Mouse (Mus musculus) WW6 (cell line): ENCODE measurements around the gene Etfdh.

ENCODE experiments used
- DNase-seq: peaks from one replicate; pipeline ENCODE4 v3.0.0-alpha.2; 2013; ENCODE audit warnings: low read depth, low spot score

Etfdh gene

DNA sequence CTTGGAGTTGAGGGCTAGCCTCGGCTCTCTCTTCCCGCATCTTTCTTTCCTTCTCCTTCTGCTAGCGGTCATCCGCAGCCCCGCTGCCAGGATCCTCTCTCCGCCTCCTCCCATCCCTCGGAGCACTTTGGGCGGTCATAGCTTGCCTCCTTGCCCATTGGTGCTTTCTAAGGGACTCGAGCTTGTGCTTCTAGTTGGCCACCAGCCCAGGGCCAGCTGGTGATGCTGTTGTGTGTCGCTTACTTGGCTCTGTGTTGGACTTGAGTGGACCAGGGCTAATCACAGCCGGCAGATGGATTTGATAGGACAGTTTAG lies at the start of gene Etfdh:
Gene Etfdh (minus strand): TSS at position 85 of the 315 bp plus-strand sequence.
- DNase-seq: no peak

DNA sequence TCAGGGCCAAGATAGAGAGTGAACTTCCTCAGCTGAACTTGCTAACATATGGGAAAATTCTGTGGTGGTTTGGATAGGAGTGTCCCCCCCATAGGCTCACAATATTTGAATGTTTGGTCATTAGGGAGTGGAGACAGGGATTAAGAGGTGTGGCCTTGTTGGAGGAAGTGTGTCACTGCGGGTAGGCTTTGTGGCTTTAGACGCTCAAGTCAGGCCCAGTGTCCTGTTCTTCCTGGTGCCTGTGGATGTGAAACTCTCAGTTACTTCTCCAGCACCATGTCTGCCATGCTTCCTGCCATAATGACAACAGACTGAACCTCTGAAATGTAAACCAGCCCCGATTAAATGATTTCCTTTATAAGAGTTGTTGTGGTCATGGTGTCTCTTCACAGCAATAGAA lies 47.1 kb upstream of the Etfdh start:
- DNase-seq: no peak

GRCm38 (mm10) chr3:79674641-79675040 lies 45.3 kb upstream of the Etfdh start:
- no peak for DNase-seq

GRCm38 (mm10) chr3:79673082-79673481 lies 43.8 kb upstream of the Etfdh start:
- peak; percentile 16 for DNase-seq

DNA sequence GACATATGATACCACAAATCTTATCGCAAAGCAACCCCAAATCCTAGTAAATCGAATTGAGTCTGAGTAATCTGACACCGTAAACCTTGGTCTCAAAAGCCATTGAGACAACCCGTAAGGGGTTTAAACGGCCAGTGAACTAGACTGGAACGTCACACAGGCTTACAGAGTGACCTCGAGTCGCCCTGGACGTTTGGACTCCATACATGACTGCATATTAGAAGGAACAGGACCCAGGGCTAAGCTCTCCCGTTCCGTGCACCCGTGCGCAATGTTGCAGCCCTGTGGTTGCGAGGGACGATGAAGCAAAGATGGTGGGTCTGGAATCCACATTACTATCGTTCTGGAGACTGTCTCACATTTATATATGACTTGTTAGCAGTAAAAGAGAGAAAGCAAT lies 42.9 kb upstream of the Etfdh start:
- DNase-seq: no peak

DNA sequence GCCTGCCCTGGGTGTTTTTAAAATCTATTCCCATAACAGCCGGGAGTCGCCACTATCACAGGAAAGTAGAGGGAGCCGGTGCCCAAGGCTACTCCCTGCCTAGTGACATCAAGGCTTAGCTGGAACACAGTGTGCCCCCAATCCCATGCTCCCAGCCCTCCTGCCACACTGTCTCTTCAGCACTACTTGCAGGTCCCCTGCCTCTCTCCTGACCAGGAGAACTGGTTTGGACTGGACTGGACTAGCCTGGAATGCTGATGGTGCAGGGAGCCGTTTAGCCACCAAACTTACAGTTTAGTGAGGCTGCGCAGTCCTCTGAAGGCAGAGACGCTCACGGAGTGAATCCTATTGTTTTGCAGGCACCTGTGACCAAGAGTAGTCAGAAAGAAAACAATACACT lies 41.3 kb upstream of the Etfdh start:
- no peak for DNase-seq

GRCm38 (mm10) chr3:79664787-79665408 lies 35.6 kb upstream of the Etfdh start:
- DNase-seq: peak; percentile 28

DNA sequence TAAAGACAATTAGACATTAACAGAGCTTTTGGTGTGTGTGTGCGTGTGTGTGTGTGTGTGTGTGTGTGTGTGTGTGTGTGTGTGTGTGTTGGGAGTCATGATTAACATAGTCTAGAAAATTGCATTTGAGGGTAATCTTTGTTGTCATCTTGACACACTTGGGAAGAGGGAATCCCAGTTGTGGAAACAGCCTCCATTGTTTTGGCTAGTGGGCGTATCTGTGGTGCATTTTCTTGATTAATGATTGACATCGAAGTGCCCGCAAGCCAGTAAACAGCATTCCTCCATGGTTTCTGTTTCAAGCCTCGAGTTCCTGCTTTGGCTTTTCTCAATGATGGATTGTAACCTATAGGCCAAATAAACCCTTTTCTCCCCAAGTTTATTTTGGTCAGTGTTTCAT lies 27.4 kb upstream of the Etfdh start:
- DNase-seq: no peak

DNA sequence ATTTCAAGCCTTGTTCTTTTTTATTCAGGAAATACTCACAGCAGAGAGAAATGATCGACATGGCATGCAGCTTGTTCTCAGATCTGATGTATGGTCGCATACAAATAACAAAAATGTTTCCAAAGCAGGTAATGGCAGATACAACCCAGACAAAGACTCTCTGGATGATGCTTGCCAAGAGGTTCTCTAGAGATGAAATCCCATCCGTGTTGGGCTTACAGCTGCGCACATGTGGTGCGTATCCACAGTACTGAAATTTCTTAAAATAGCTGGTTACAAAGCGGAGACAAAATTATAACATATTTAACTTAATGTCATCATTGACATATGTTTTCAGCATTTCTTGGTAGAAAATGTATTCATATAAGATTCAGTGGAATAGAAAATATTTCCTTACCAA lies 22.8 kb upstream of the Etfdh start:
- no peak for DNase-seq

DNA sequence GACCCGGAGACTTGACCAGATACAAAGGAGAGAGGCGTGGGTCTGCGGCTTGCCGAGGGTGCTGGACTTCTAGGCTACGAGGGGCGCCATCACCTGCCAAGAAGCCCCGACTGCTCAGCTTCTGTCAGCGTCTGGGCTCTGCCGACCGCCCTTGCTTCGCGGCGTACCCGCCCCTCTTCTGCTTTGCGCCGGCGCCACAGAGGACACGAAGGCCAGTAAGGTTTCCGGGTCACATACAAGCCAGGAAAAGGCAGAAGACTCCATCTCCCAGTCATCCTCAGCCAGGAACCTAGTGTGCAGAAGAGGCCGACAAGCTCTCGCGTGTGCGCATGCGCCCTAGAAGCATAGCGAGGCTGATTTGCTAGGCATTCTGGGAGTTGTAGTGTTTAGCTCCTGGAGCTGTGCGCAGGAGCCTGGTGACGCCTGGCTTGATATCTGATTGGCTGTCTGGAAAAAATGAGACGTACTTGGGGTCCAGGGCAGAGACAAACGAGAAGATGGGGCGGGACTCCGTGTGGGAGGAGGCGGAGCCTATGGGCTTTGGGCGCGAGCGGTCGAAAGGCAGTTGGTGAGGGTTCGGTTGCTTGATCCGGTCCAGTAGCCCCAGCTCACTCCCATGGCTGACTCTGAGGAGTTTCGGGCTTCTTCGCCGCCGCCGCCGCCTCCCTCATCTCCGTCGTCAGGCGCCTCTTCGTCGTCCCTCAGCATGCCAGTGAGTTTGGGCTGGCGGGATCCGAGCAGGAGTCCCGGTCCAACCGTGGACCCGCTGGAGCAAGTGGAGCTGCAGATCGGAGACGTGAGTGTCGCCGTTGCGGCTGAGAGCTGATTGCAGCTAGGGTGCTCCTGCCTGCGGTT lies 512 bp downstream of the Etfdh start, which contains the start of gene 4930579G24Rik:
Gene 4930579G24Rik (plus strand): TSS at position 519 of the 855 bp plus-strand sequence.
- DNase-seq: peak; percentile 98

DNA sequence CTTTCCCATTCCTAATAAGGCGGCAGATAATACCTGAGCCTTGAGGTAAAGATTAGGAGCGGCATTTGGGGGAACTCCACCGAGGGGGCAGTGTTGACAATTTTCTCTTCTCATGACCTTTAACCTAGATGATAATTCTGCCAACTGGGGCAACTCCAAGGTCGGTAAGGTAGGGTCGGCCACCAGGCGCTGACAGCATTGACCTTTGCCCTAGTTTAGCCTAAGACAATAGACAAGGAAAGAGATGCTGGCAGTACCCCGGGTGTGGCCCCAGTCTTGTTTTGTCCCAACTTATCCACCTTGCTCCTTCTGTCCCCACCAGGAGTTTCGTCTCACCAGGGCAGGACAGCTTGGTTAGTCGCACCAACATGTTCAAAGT lies 1.1 kb downstream of the Etfdh start:
- DNase-seq: no peak

DNA sequence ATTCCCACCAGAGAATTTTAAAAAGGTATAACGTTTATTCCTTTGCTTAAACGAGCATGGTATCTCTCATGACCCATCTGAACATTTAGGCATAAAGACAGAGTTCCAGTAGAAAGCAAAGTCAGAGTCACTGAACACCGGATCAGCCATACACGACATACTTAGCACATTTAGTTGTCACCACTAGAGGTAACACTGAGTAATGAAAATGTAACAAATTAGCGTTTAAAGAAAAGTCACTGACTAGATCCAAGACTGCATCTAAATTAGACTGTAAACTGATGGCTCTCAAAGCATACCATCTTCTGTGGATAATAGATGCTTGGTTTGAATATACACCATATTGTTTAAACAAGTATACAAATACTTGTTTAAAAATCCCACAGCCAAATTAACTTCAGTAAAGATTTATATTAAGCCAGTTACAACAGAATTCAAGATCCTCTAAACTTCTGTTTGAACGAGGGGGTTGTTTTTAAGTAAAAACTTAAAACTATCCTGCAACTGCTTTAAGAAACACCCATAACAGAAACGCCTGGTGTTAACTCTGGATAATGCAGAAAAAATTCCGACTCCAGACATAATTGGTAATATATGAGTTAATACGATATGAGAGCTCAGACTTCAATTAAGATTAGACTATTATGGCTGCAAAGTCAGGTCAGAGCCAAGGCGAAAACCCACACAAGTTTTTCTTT lies 1.7 kb downstream of the Etfdh start:
- no peak for DNase-seq

- no peak for DNase-seq
Measured at GRCm38 (mm10) chr3:79609886-79610285, 19.4 kb downstream of the Etfdh start.

- no peak for DNase-seq
Measured at GRCm38 (mm10) chr3:79595468-79595867, 33.8 kb downstream of the Etfdh start.

DNA sequence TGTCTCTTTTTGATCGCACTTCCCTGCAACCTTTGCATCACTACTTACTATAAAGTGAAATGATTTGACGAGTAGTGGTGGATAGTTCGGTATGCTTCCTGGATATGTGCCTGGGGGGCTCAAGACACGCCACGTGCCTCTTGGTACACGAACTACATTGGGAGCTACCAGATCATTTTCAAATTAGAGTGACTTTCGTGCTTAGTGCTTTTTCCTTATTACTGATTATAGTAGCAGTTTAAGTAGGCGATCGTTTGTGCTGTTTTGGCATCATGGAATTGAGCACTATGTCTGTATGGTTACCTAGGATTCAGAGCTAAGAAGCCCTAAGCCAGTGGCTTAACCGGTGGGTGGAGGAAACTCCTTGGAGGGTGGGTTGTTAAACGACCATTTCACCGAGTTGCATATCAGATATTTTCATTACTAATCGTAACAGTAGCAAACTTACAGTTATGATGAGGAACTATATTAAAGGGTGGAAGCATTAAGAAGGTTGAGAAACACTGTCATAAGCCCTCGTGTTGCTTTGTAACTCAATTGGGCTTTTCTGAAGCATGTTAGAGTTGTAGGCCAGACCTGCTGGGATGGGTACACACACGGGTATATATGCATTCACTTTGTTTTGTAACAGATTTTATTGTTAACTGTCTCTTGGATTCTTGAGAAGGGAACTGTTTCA lies 37.4 kb downstream of the Etfdh start:
- no peak for DNase-seq

- DNase-seq: peak; percentile 61
Measured at GRCm38 (mm10) chr3:79590863-79591792, 38.2 kb downstream of the Etfdh start, which contains the start of gene Ppid. TSS of gene Ppid (plus strand) at chr3:79591342.

- no peak for DNase-seq
Measured at GRCm38 (mm10) chr3:79589671-79590070, 39.6 kb downstream of the Etfdh start.

GRCm38 (mm10) chr3:79586804-79587203 lies 42.5 kb downstream of the Etfdh start:
- DNase-seq: peak; percentile 79

DNA sequence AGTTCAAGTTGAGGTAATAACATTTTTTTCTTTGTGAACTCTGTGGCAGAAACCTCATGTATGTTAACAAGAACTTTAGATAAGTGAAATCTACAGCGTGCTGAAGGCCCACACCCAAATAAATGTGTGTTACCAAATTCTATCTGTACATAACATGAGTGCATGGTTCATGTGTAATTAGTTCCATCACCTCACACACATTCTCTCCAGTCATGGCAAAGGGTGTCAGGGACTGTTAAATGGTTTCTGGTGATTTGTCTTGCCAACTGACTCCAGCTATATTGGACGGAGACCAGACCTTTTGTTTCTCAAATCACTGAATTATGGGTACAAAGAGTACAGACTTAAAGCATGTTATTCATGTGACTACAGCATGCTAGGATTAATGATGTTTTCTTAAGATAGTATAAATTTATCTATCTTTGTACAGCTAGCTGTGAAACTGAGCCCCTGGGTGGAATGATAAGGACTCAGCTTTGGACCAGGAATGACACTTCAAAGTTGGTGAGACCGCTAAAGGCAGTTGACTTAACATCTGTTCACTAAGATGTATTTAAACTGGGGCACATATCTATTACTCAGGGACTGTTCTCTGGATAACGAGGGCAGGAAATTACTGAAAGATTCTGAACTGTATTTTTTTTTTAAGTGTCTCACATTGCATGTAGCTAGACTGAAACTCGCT lies 49.3 kb downstream of the Etfdh start:
- no peak for DNase-seq

GRCm38 (mm10) chr3:79578164-79578563 lies 51.1 kb downstream of the Etfdh start:
- DNase-seq: no peak
